Mouse (Mus musculus) midbrain, embryonic 10.5 days (tissue): ENCODE results near the gene Homez. TPM values are rescaled to one million over a fixed set of nuclear protein-coding genes. Genes with fewer than 3 reads are reported as not detected.

ENCODE experiments used
- DNase-seq: peaks from one replicate; pipeline ENCODE4 v3.0.0-alpha.2; 2017; ENCODE audit warnings: low spot score
- H3K27ac ChIP-seq: fragments of 300-500 bp; sonication (generic); replicated peaks from 2 replicates; pipeline ENCODE4 v1.5.1; 2016; ENCODE audit warnings: mild to moderate bottlenecking
- H3K27me3 ChIP-seq: fragments of 300-500 bp; sonication (generic); 2 replicates; pipeline ENCODE4 v1.6.1; 2016; ENCODE audit warnings: low read depth, mild to moderate bottlenecking; ENCODE audit not compliant: poor library complexity, severe bottlenecking
- H3K36me3 ChIP-seq: fragments of 300-500 bp; sonication (generic); 2 replicates; pipeline ENCODE4 v1.6.1; 2016; ENCODE audit warnings: mild to moderate bottlenecking, moderate library complexity
- H3K4me1 ChIP-seq: fragments of 300-500 bp; sonication (generic); 2 replicates; pipeline ENCODE4 v1.6.1; 2016
- H3K4me3 ChIP-seq: fragments of 300-500 bp; sonication (generic); 2 replicates; pipeline ENCODE4 v1.5.1; 2016; ENCODE audit warnings: mild to moderate bottlenecking, moderate library complexity
- H3K9me3 ChIP-seq: fragments of 300-500 bp; sonication (generic); replicated peaks from 2 replicates; pipeline ENCODE4 v1.6.1; 2016; ENCODE audit warnings: mild to moderate bottlenecking
- WGBS: fragments of 180-500 bp; shearing (Covaris S2); methylation state at CpG from one replicate; pipeline ENCODE4 v1.1.7; 2016; 5-methylcytosine and 5-hydroxymethylcytosine counted together
- polyA plus RNA-seq: library from polyadenylated mRNA; unstranded; fragments of >200 nt; fragmentation: Nextera tagmentation; extraction: Ambion mirVana; gene quantifications from 2 replicates; pipeline ENCODE4 v1.2.1, GENCODE M21; 2016

Homez gene
- polyA plus RNA-seq, 1 experiment from 2014 or later: 25.7 TPM

GRCm38 (mm10) chr14:54864313-54865036, 6.3 kb downstream of the Homez start:
- Histone ChIP-seq H3K27me3 (no peaks in the 10 kb centered on the region), H3K4me3 (peak overlapping the region; percentile 86), H3K36me3 (no peaks in the 10 kb centered on the region), H3K27ac (peak overlapping the region; percentile 96), H3K4me1 (peaks cover 21% of the 10 kb centered on the region), H3K9me3 (no peaks in the 10 kb centered on the region)
- DNase-seq: no peak
- 18% methylated on average over 21 of the region's 21 CpGs for WGBS

- Histone ChIP-seq H3K4me3 (peak overlapping the region; percentile 86), H3K27me3 (no peaks in the 10 kb centered on the region), H3K9me3 (no peaks in the 10 kb centered on the region), H3K36me3 (peaks cover under 1% of the 10 kb centered on the region; the same call in 1 of the 2 replicates), H3K27ac (peak overlapping the region; percentile 96), H3K4me1 (peaks cover 21% of the 10 kb centered on the region)
- peak; percentile 96 for DNase-seq
- WGBS: under 1% methylated on average over 55 of the region's 56 CpGs
Observed at GRCm38 (mm10) chr14:54863501-54864312, 7.1 kb downstream of the Homez start.

- 58% methylated on average over 2 of the region's 2 CpGs for WGBS
Observed at GRCm38 (mm10) chr14:54860511-54860910, 10.2 kb downstream of the Homez start.

DNA sequence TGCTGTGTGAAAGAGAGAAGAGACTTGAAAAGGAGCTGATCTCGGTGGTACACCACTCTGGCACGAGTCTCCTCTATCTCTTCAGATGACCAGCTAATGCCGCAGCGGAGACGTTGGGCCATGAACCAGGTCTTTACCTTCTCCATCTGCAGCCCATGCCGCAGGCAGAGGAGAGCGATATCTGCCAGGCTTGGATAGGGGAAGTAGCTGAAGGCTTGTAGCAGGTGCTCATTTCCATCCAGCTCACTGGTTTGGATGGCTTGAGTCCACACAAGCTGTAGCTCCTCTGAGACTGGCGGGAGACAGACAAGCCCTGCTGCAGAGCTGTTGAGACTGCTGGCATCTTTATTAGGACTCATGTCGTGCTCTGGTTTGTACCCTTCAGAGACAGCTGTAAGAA, 12.9 kb downstream of the Homez start:
- peaks cover 44% of the 10 kb centered on the region for H3K36me3 ChIP-seq
- H3K27me3 ChIP-seq: no peaks in the 10 kb centered on the region
- no peak overlapping the region for H3K27ac ChIP-seq
- DNase-seq: no peak
- WGBS: 89% methylated on average over 9 of the region's 9 CpGs
- no peaks in the 10 kb centered on the region for H3K9me3 ChIP-seq
- no peak overlapping the region for H3K4me3 ChIP-seq
- H3K4me1 ChIP-seq: peaks cover 12% of the 10 kb centered on the region

More at GRCm38 (mm10) chr14:54860511-54860910, 10.2 kb downstream of the Homez start:
- Histone ChIP-seq H3K4me3 (no peak overlapping the region), H3K27me3 (no peaks in the 10 kb centered on the region), H3K9me3 (no peaks in the 10 kb centered on the region), H3K4me1 (peaks cover 25% of the 10 kb centered on the region), H3K36me3 (peaks cover 30% of the 10 kb centered on the region), H3K27ac (no peak overlapping the region)
- DNase-seq: peak; percentile 51

DNA sequence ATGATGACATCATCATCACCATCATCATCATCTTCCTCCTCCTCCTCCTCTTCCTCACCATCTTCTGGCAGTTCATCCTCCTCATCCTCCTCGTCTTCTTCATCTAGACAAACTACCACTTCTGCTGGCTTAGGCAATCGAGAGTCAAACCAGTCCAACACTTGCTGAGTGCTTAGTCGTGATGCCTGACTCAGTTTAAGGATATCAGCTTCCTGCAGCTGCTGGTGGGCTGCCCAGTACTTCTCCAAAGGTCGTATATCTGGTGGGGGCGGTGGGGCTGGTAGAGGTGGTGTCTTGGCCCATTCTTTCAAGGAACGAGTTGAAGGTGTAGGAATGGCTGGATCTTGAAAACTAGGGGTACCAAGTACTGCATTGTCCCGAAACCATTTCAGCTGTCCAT, 14.1 kb downstream of the Homez start:
- no peak overlapping the region for H3K27ac ChIP-seq
- H3K4me3 ChIP-seq: no peak overlapping the region
- H3K4me1 ChIP-seq: 0 out of 2 replicates have a peak, but pooled peaks cover 4% of the 10 kb centered on the region
- H3K9me3 ChIP-seq: no peaks in the 10 kb centered on the region
- peaks cover 44% of the 10 kb centered on the region for H3K36me3 ChIP-seq
- 89% methylated on average over 7 of the region's 7 CpGs for WGBS
- no peak for DNase-seq
- no peaks in the 10 kb centered on the region for H3K27me3 ChIP-seq

DNA sequence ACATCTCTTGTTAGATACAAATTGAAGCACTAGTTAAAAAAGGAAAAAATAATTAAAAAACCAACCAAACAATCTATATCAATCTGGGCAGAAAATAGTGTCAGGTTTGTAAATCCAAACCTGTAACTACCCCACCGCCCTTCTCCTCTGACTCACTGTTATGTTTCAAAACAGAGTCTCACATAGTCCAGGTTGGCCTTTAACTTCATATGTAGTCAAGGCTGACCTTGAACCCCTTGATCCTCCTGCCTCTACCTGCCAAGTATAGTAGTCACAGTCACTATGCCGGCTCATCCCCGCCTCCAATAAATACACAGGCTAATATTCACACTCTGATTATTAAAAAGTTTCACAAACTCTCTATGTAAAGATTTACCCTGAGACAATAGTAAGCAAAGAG, 15.0 kb downstream of the Homez start:
- Histone ChIP-seq H3K9me3 (no peaks in the 10 kb centered on the region), H3K36me3 (peaks cover 44% of the 10 kb centered on the region), H3K27me3 (no peaks in the 10 kb centered on the region), H3K27ac (no peak overlapping the region), H3K4me3 (no peak overlapping the region), H3K4me1 (0 out of 2 replicates have a peak, but pooled peaks cover 4% of the 10 kb centered on the region)
- DNase-seq: no peak
- WGBS: 94% methylated on average over 3 of the region's 3 CpGs

- Histone ChIP-seq H3K4me1 (peaks cover 2% of the 10 kb centered on the region; the same call in 1 of the 2 replicates), H3K27ac (no peak overlapping the region), H3K27me3 (no peaks in the 10 kb centered on the region), H3K9me3 (no peaks in the 10 kb centered on the region), H3K36me3 (no peaks in the 10 kb centered on the region), H3K4me3 (no peak overlapping the region)
- WGBS: 10% methylated on average over 4 of the region's 4 CpGs
- no peak for DNase-seq
Observed at GRCm38 (mm10) chr14:54843461-54843860, 27.3 kb downstream of the Homez start.

DNA sequence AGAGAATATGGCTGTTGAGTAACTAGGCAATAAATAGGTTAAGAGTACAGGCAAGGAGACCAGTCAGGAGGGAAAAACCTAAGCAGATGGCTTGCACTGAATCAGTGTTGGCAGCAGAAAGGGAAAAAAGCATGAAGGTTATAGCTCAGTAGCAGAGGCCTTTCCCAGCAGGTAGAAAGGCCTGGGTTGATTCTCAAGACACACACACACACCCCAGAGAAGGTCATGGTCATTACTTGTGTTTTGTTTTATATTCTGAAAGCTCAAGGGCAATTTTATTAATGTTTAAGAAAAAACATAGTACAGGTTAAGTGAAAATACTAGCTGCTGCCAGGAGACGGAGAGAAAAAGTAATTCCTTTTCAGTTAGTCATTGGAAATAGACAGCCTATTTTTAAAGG, 47.0 kb downstream of the Homez start:
- Histone ChIP-seq H3K4me3 (no peak overlapping the region), H3K9me3 (no peaks in the 10 kb centered on the region), H3K36me3 (no peaks in the 10 kb centered on the region), H3K27me3 (no peaks in the 10 kb centered on the region), H3K27ac (no peak overlapping the region), H3K4me1 (no peaks in the 10 kb centered on the region)
- no peak for DNase-seq
- WGBS: 96% methylated on average over 1 of the region's 1 CpGs

DNA sequence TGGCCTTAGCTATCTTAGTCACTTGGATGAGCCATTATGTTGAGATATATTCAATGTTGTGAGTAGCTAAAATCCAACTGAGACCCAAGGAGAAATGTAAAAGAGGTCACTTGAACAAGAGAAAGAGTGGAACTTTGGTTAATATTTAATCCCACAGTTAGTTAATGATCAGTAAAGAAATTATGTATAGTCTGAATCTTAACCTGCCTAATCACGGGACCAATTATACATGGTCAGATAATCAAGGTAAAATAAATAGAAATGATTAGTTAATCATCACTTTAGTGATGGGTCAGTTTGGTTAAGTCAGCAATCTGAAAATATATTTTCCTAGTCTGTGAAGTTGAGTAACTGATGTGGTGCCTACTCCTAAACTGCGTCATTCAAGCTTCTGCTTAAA, 48.5 kb downstream of the Homez start:
- no peaks in the 10 kb centered on the region for H3K9me3 ChIP-seq
- no peak overlapping the region for H3K4me3 ChIP-seq
- 96% methylated on average over 2 of the region's 2 CpGs for WGBS
- no peak overlapping the region for H3K27ac ChIP-seq
- H3K4me1 ChIP-seq: no peaks in the 10 kb centered on the region
- no peak for DNase-seq
- H3K36me3 ChIP-seq: no peaks in the 10 kb centered on the region
- no peaks in the 10 kb centered on the region for H3K27me3 ChIP-seq

- no peak overlapping the region for H3K27ac ChIP-seq
- WGBS: 51% methylated on average over 2 of the region's 2 CpGs
- no peaks in the 10 kb centered on the region for H3K27me3 ChIP-seq
- no peak for DNase-seq
- H3K9me3 ChIP-seq: no peaks in the 10 kb centered on the region
- H3K4me3 ChIP-seq: no peak overlapping the region
- H3K36me3 ChIP-seq: no peaks in the 10 kb centered on the region
- no peaks in the 10 kb centered on the region for H3K4me1 ChIP-seq
Observed at GRCm38 (mm10) chr14:54817791-54818190, 53.0 kb downstream of the Homez start.

DNA sequence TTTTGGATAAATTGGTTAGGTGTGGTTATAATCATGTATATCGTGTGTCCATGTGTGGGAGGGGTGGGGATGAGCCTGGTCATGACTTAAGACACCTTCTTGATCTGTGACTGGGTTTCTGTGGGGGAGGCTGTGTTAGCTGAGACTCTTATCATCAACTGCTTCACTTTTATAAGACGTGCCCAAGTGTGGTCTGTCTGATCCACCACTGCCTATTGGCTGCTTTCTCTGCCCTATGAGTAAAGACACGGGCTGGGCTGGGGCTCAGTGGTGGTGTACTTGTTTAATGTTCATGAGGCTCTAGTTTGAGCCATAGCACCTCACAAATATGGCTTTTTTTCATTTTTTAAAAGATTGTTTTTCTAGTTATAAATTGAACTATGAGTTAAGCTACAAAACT, 55.0 kb downstream of the Homez start:
- Histone ChIP-seq H3K9me3 (no peaks in the 10 kb centered on the region), H3K36me3 (no peaks in the 10 kb centered on the region), H3K4me3 (no peak overlapping the region), H3K27me3 (no peaks in the 10 kb centered on the region), H3K4me1 (no peaks in the 10 kb centered on the region), H3K27ac (no peak overlapping the region)
- DNase-seq: no peak
- 71% methylated on average over 3 of the region's 3 CpGs for WGBS

GRCm38 (mm10) chr14:54813991-54814390, 56.8 kb downstream of the Homez start, which contains the start of gene Rnf212b:
TSS of gene Rnf212b (plus strand) at chr14:54814141.
- no peak within 1 kb of the TSS for H3K4me3 ChIP-seq
- no peaks in the 10 kb centered on the region for H3K4me1 ChIP-seq
- H3K27ac ChIP-seq: no peak within 1 kb of the TSS
- no peaks in the 10 kb centered on the region for H3K9me3 ChIP-seq
- H3K36me3 ChIP-seq: no peaks in the 10 kb centered on the region
- 86% methylated on average over 29 of the region's 29 CpGs for WGBS
- no peaks in the 10 kb centered on the region for H3K27me3 ChIP-seq
- DNase-seq: no peak

GRCm38 (mm10) chr14:54809668-54810033, 61.1 kb downstream of the Homez start:
- Histone ChIP-seq H3K27ac (no peak overlapping the region), H3K27me3 (no peaks in the 10 kb centered on the region), H3K9me3 (no peaks in the 10 kb centered on the region), H3K4me1 (no peaks in the 10 kb centered on the region), H3K4me3 (no peak overlapping the region), H3K36me3 (no peaks in the 10 kb centered on the region)
- 85% methylated on average over 3 of the region's 3 CpGs for WGBS
- no peak for DNase-seq
